In the genomic region with DNA sequence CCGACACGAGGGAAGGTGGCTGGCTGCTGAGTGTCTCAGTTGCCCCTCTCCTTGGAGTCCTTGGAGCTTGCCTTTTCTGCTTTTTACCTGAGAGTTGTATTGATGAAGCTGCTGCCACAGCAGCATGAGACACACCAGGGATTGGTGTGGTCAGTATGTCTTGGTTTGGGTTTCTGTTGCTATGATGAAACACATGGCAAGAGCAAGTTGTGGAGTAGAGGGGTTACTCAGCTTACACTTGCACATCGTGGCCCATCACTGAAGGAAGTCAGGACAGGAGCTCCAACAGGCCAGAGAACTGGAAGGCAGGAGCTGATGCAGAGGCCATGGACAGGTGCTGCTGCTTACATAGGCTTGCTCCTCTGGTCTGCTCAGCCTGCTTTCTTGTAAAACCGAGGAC, we compare ENCODE assay signal across 24 mouse cellular contexts.
A peak's percentile ranks its signal among the peaks of the same experiment; 100 is the strongest.
DNase-seq lines count a peak whose midpoint lies in the region; ATAC-seq lines count a peak whose summit lies in the region.
"Had no signal": no experiment of that assay in that cellular context is flagged by ENCODE, and none has a peak within 500 bp of the region (broad histone marks: within the 10 kb centered on the region; RNA-seq: fewer than 3 reads in every experiment).

No protein-coding gene starts in this region.

- no peaks in the 10 kb centered on the region for H3K36me3 ChIP-seq in heart, embryonic 12.5 days
- H3K36me3 ChIP-seq in megakaryocyte, embryonic 14.5 days (replicated peaks; ENCODE audit: low read length), result peaks cover 71% of the 10 kb centered on the region
- H3K36me3 ChIP-seq: embryonic facial prominence, embryonic 12.5 days; embryonic facial prominence, embryonic 15.5 days; hindbrain, embryonic 10.5 days; hindbrain, embryonic 13.5 days; intestine, embryonic 15.5 days had no signal

- intact Hi-C loops in heart, postnatal 14 days (cut with DNase I), result no loop called here

- WGBS in heart, embryonic 12.5 days, result 70% methylated on average over 4 of the region's 4 CpGs

- no peak overlapping the region for H3K4me2 ChIP-seq in heart, embryonic 12.5 days
- H3K4me2 ChIP-seq: embryonic facial prominence, embryonic 12.5 days; embryonic facial prominence, embryonic 15.5 days; hindbrain, embryonic 13.5 days; intestine, embryonic 15.5 days had no signal

- DNase-seq in heart, postnatal 14 days, result no peak
- peak; percentile 33 for DNase-seq in MN1 (ENCODE audit: low spot score)
- no peak for DNase-seq in thymus, postnatal 10 days (ENCODE audit: low spot score in 2 of 2)
- DNase-seq: adrenal gland, adult 2 months; adrenal gland, postnatal 14 days; cerebellum, adult 11 months; cerebellum, adult 2 months; cerebellum, adult 9-11 months; cerebellum, postnatal 25 days; forebrain, postnatal 0 days; gastrocnemius, postnatal 10 days; gastrocnemius, postnatal 36 days; heart, adult 2 months; kidney, adult 11 months had no signal

- H3K4me1 ChIP-seq in heart, embryonic 12.5 days (replicated peaks), result peaks cover 77% of the 10 kb centered on the region
- peaks cover 99% of the 10 kb centered on the region for H3K4me1 ChIP-seq in megakaryocyte, embryonic 14.5 days

- H3K9me3 ChIP-seq in heart, embryonic 12.5 days (replicated peaks), result no peaks in the 10 kb centered on the region
- no peaks in the 10 kb centered on the region for H3K9me3 ChIP-seq in megakaryocyte, embryonic 14.5 days
- H3K9me3 ChIP-seq: embryonic facial prominence, embryonic 12.5 days; embryonic facial prominence, embryonic 15.5 days; hindbrain, embryonic 10.5 days; hindbrain, embryonic 13.5 days; intestine, embryonic 15.5 days had no signal

- H3K9ac ChIP-seq in heart, embryonic 12.5 days, result peak overlapping the region; percentile 5
- H3K9ac ChIP-seq: embryonic facial prominence, embryonic 12.5 days; embryonic facial prominence, embryonic 15.5 days; forebrain, postnatal 0 days; hindbrain, embryonic 13.5 days; intestine, embryonic 15.5 days had no signal

- peak overlapping the region; percentile 100 for H3K27ac ChIP-seq in heart, embryonic 12.5 days (ENCODE audit: poor library complexity, severe bottlenecking)
- H3K27ac ChIP-seq: embryonic facial prominence, embryonic 12.5 days; embryonic facial prominence, embryonic 15.5 days; heart, adult 2 months; hindbrain, embryonic 10.5 days; hindbrain, embryonic 13.5 days; intestine, embryonic 15.5 days had no signal

- no peak for ATAC-seq in heart, embryonic 12.5 days (ENCODE audit: insufficient number of reproducible peaks, low FRiP score)
- ATAC-seq in megakaryocyte, adult 5-6 weeks (ENCODE audit: poor library complexity, severe bottlenecking), result no peak
- ATAC-seq: forebrain, embryonic 14.5 days; forebrain, postnatal 0 days; hindbrain, embryonic 16.5 days; intestine, embryonic 15.5 days had no signal

- no peaks in the 10 kb centered on the region for H3K27me3 ChIP-seq in heart, embryonic 12.5 days (replicated peaks)
- no peaks in the 10 kb centered on the region for H3K27me3 ChIP-seq in megakaryocyte, embryonic 14.5 days (replicated peaks)
- H3K27me3 ChIP-seq: embryonic facial prominence, embryonic 12.5 days; embryonic facial prominence, embryonic 15.5 days; hindbrain, embryonic 13.5 days; intestine, embryonic 15.5 days had no signal

- H3K4me3 ChIP-seq in heart, embryonic 12.5 days, result no peak overlapping the region
- peak overlapping the region; percentile 81 for H3K4me3 ChIP-seq in megakaryocyte, embryonic 14.5 days (replicated peaks)
- H3K4me3 ChIP-seq: embryonic facial prominence, embryonic 12.5 days; embryonic facial prominence, embryonic 15.5 days; heart, adult 2 months; hindbrain, embryonic 10.5 days; hindbrain, embryonic 13.5 days; intestine, embryonic 15.5 days had no signal
